Mouse (Mus musculus): ENCODE data around the gene Men1. TPM values are rescaled to one million over a fixed set of nuclear protein-coding genes. Genes with fewer than 3 reads are reported as not detected.
"Not testable (repeated sequence)": the region's sequence is repeated elsewhere in the genome, so short reads cannot be mapped to it uniquely, and the experiment has no call there.

Gene Men1
- polyA plus RNA-seq, 1 experiment = 143 TPM

- no peak for DNase-seq
- no peak overlapping the region for H3K27ac ChIP-seq (ENCODE audit: control insufficient read depth, insufficient read depth, low read length)
- peaks cover 36% of the 10 kb centered on the region for H3K4me1 ChIP-seq (replicated peaks; ENCODE audit: control insufficient read depth, insufficient read depth, low read length)
- 91% methylated on average over 14 of the region's 14 CpGs for WGBS
- no peak overlapping the region for H3K4me3 ChIP-seq (ENCODE audit: control insufficient read depth, insufficient read depth, low read length)
- no peaks in the 10 kb centered on the region for H3K36me3 ChIP-seq (ENCODE audit: control insufficient read depth, insufficient read depth, low read length)
- H3K27me3 ChIP-seq (ENCODE audit: control insufficient read depth, insufficient read depth, low read length) = no peaks in the 10 kb centered on the region
- TF ChIP-seq CTCF (IDR thresholded peaks at IDR 0.05; ENCODE audit: borderline replicate concordance, control insufficient read depth, extremely low read depth, insufficient read depth, low read length, poor library complexity) = no peak
- TF ChIP-seq POLR2A (IDR thresholded peaks at IDR 0.05; ENCODE audit: control insufficient read depth, extremely low read depth, insufficient read depth, low read length, poor library complexity) = no peak
These were observed 45.0 kb upstream of the Men1 start for GRCm38 (mm10) chr19:6289696-6290238.

DNA sequence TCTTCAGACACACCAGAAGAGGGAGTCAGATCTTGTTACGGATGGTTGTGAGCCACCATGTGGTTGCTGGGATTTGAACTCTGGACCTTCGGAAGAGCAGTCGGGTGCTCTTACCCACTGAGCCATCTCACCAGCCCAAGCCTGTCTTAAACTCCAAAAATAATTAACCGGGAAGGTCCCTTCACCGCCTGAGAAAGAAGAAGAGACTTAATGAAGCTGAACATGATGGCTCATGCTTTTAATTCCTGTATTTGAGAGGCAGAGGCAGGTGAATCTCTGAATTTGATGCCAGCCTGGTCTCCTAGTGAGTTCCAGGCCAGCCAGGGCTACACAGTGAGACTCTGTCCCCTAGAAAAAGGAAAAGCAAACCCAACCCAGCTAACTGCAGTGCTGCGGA, 44.1 kb upstream of the Men1 start:
- WGBS = 94% methylated on average over 5 of the region's 6 CpGs
- DNase-seq; H3K4me3 ChIP-seq (ENCODE audit: control insufficient read depth, insufficient read depth, low read length); H3K36me3 ChIP-seq (ENCODE audit: control insufficient read depth, insufficient read depth, low read length); H3K27me3 ChIP-seq (ENCODE audit: control insufficient read depth, insufficient read depth, low read length); H3K27ac ChIP-seq (ENCODE audit: control insufficient read depth, insufficient read depth, low read length): not testable (repeated sequence)
- peaks cover 34% of the 10 kb centered on the region for H3K4me1 ChIP-seq (replicated peaks; ENCODE audit: control insufficient read depth, insufficient read depth, low read length)

GRCm38 (mm10) chr19:6291117-6291781, 43.5 kb upstream of the Men1 start:
- no peak overlapping the region for H3K4me3 ChIP-seq (ENCODE audit: control insufficient read depth, insufficient read depth, low read length)
- H3K27ac ChIP-seq (ENCODE audit: control insufficient read depth, insufficient read depth, low read length) = no peak overlapping the region
- DNase-seq = no peak
- TF ChIP-seq CTCF (IDR thresholded peaks at IDR 0.05; ENCODE audit: borderline replicate concordance, control insufficient read depth, extremely low read depth, insufficient read depth, low read length, poor library complexity) = no peak
- TF ChIP-seq POLR2A (IDR thresholded peaks at IDR 0.05; ENCODE audit: control insufficient read depth, extremely low read depth, insufficient read depth, low read length, poor library complexity) = no peak
- WGBS = 82% methylated on average over 10 of the region's 10 CpGs
- H3K27me3 ChIP-seq (ENCODE audit: control insufficient read depth, insufficient read depth, low read length) = no peaks in the 10 kb centered on the region
- no peaks in the 10 kb centered on the region for H3K36me3 ChIP-seq (ENCODE audit: control insufficient read depth, insufficient read depth, low read length)
- H3K4me1 ChIP-seq (replicated peaks; ENCODE audit: control insufficient read depth, insufficient read depth, low read length) = peaks cover 34% of the 10 kb centered on the region

- H3K4me1 ChIP-seq (replicated peaks; ENCODE audit: control insufficient read depth, insufficient read depth, low read length) = peaks cover 30% of the 10 kb centered on the region
- no peak overlapping the region for H3K4me3 ChIP-seq (ENCODE audit: control insufficient read depth, insufficient read depth, low read length)
- DNase-seq = no peak
These were observed 42.5 kb upstream of the Men1 start for GRCm38 (mm10) chr19:6292262-6292661.

DNA sequence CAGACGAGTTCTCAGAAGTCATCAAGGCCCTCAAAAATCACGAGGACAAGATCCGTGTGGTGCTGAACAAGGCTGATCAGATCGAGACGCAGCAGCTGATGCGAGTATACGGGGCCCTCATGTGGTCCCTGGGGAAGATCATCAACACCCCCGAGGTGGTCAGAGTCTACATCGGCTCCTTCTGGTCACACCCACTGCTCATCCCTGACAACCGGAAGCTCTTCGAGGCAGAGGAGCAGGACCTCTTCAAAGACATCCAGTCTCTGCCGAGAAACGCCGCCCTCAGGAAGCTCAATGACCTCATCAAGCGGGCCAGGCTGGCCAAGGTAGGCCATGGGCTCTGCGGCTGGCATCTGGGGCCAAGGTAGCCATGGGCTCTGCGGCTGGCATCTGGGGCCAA, 40.5 kb upstream of the Men1 start:
- no peak for TF ChIP-seq CTCF (IDR thresholded peaks at IDR 0.05; ENCODE audit: borderline replicate concordance, control insufficient read depth, extremely low read depth, insufficient read depth, low read length, poor library complexity)
- no peak for TF ChIP-seq POLR2A (IDR thresholded peaks at IDR 0.05; ENCODE audit: control insufficient read depth, extremely low read depth, insufficient read depth, low read length, poor library complexity)
- Histone ChIP-seq H3K4me3 (ENCODE audit: control insufficient read depth, insufficient read depth, low read length) (no peak overlapping the region), H3K27ac (ENCODE audit: control insufficient read depth, insufficient read depth, low read length) (no peak overlapping the region), H3K36me3 (ENCODE audit: control insufficient read depth, insufficient read depth, low read length) (peaks cover 6% of the 10 kb centered on the region; the same call in 1 of the 2 replicates), H3K27me3 (ENCODE audit: control insufficient read depth, insufficient read depth, low read length) (no peaks in the 10 kb centered on the region), H3K4me1 (replicated peaks; ENCODE audit: control insufficient read depth, insufficient read depth, low read length) (peaks cover 14% of the 10 kb centered on the region)
- no peak for DNase-seq
- 95% methylated on average over 17 of the region's 17 CpGs for WGBS

More at GRCm38 (mm10) chr19:6292262-6292661, 42.5 kb upstream of the Men1 start:
- Histone ChIP-seq H3K27me3 (ENCODE audit: control insufficient read depth, insufficient read depth, low read length) (no peaks in the 10 kb centered on the region), H3K27ac (ENCODE audit: control insufficient read depth, insufficient read depth, low read length) (no peak overlapping the region), H3K36me3 (ENCODE audit: control insufficient read depth, insufficient read depth, low read length) (no peaks in the 10 kb centered on the region)
- TF ChIP-seq POLR2A (IDR thresholded peaks at IDR 0.05; ENCODE audit: control insufficient read depth, extremely low read depth, insufficient read depth, low read length, poor library complexity) (no peak), CTCF (IDR thresholded peaks at IDR 0.05; ENCODE audit: borderline replicate concordance, control insufficient read depth, extremely low read depth, insufficient read depth, low read length, poor library complexity) (no peak)
- 96% methylated on average over 5 of the region's 5 CpGs for WGBS

- TF ChIP-seq POLR2A (IDR thresholded peaks at IDR 0.05; ENCODE audit: control insufficient read depth, extremely low read depth, insufficient read depth, low read length, poor library complexity) (no peak), CTCF (IDR thresholded peaks at IDR 0.05; ENCODE audit: borderline replicate concordance, control insufficient read depth, extremely low read depth, insufficient read depth, low read length, poor library complexity) (no peak)
- WGBS = 78% methylated on average over 5 of the region's 5 CpGs
- Histone ChIP-seq H3K27ac (ENCODE audit: control insufficient read depth, insufficient read depth, low read length) (peak overlapping the region; percentile 11; the same call in 1 of the 2 replicates), H3K27me3 (ENCODE audit: control insufficient read depth, insufficient read depth, low read length) (no peaks in the 10 kb centered on the region), H3K4me3 (ENCODE audit: control insufficient read depth, insufficient read depth, low read length) (no peak overlapping the region), H3K36me3 (ENCODE audit: control insufficient read depth, insufficient read depth, low read length) (peaks cover 6% of the 10 kb centered on the region; the same call in 1 of the 2 replicates), H3K4me1 (replicated peaks; ENCODE audit: control insufficient read depth, insufficient read depth, low read length) (peaks cover 25% of the 10 kb centered on the region)
- DNase-seq = no peak
These were observed 38.1 kb upstream of the Men1 start for GRCm38 (mm10) chr19:6296551-6297210.

Measured in thymus, adult 2 months (tissue).